In genomic region chr3:79884761-79885189, GRCm38 (mm10) we compare ENCODE assay signal across 8 mouse cellular contexts. TPM values are rescaled to one million over a fixed set of nuclear protein-coding genes. Genes with fewer than 3 reads are reported as not detected.
DNase-seq lines count a peak whose midpoint lies in the region; ATAC-seq lines count a peak whose summit lies in the region.

No protein-coding gene starts in this region.

- no peaks in the 10 kb centered on the region for H3K27me3 ChIP-seq in kidney, embryonic 15.5 days
- H3K27me3 ChIP-seq in liver, embryonic 11.5 days (replicated peaks; ENCODE audit: control insufficient read depth, insufficient read depth, low read length), result no peaks in the 10 kb centered on the region

- peaks cover 26% of the 10 kb centered on the region for H3K4me1 ChIP-seq in kidney, embryonic 15.5 days
- H3K4me1 ChIP-seq in liver, embryonic 11.5 days (replicated peaks; ENCODE audit: control insufficient read depth, insufficient read depth, low read length), result peaks cover 8% of the 10 kb centered on the region

- peak; percentile 73 to 74 for DNase-seq in left cerebral cortex, adult 18-20 months (ENCODE audit: low spot score in 2 of 2)
- DNase-seq in left cerebral cortex, adult 11 months (ENCODE audit: low spot score), result no peak
- DNase-seq in c-Kit-positive CD71-positive TER-119-positive erythroid progenitor cells, embryonic 14.5 days (ENCODE audit: low spot score), result peak; percentile 29
- peak; percentile 30 to 63 for DNase-seq in gastrocnemius, postnatal 4 days (ENCODE audit: low spot score in 2 of 2)
- peak; percentile 47 for DNase-seq in liver, embryonic 11.5 days (ENCODE audit: low spot score)
- peak; percentile 66 for DNase-seq in neural tube, embryonic 10.5 days (ENCODE audit: extremely low spot score, low spot score)
- DNase-seq in thymus, postnatal 25 days, result peak; percentile 4

- no peaks in the 10 kb centered on the region for H3K36me3 ChIP-seq in kidney, embryonic 15.5 days
- H3K36me3 ChIP-seq in liver, embryonic 11.5 days (ENCODE audit: control insufficient read depth, insufficient read depth, low read length), result no peaks in the 10 kb centered on the region

- ATAC-seq in kidney, embryonic 15.5 days (replicated peaks; ENCODE audit: low FRiP score), result peak; percentile 27; the same call in 1 of the 2 replicates
- 0 out of 2 replicates have a peak, but pooled peaks have one; percentile 27 for ATAC-seq in liver, embryonic 11.5 days (replicated peaks; ENCODE audit: low FRiP score)

- no peak overlapping the region for H3K9ac ChIP-seq in kidney, embryonic 15.5 days
- peak overlapping the region; percentile 21; the same call in 1 of the 2 replicates for H3K9ac ChIP-seq in liver, embryonic 11.5 days (ENCODE audit: low read depth, low read length)

- peak overlapping the region; percentile 71 for H3K27ac ChIP-seq in kidney, embryonic 15.5 days
- no peak overlapping the region for H3K27ac ChIP-seq in liver, embryonic 11.5 days (ENCODE audit: low read depth, low read length)

- H3K4me3 ChIP-seq in kidney, embryonic 15.5 days (replicated peaks), result peak overlapping the region; percentile 31
- peak overlapping the region; percentile 18 for H3K4me3 ChIP-seq in liver, embryonic 11.5 days (ENCODE audit: low read depth, low read length)

- H3K4me2 ChIP-seq in kidney, embryonic 15.5 days, result peak overlapping the region; percentile 51
- H3K4me2 ChIP-seq in liver, embryonic 11.5 days, result peak overlapping the region; percentile 38

- 10% methylated on average over 9 of the region's 9 CpGs for WGBS in kidney, embryonic 15.5 days
- WGBS in liver, embryonic 11.5 days, result 23% methylated on average over 9 of the region's 9 CpGs

- no peaks in the 10 kb centered on the region for H3K9me3 ChIP-seq in kidney, embryonic 15.5 days (replicated peaks)
- no peaks in the 10 kb centered on the region for H3K9me3 ChIP-seq in liver, embryonic 11.5 days (ENCODE audit: control insufficient read depth, low read length)

RNA-seq across cellular contexts. Expression of gene Fam198b, which starts 0.4 kb away (rescaled TPM):
- 1 to 10 TPM; 4.2 to 7.1 TPM for total RNA-seq in left cerebral cortex, adult 18-20 months (2021)
- total RNA-seq in gastrocnemius, postnatal 4 days (2021), result 10 to 100 TPM; 55.4 to 71.6 TPM
- 13.4 and 14.7 TPM in 2 replicates for polyA plus RNA-seq in kidney, embryonic 15.5 days (2015; fragmentation: Nextera tagmentation; extraction: Ambion mirVana)
- polyA plus RNA-seq in liver, embryonic 11.5 days (2014; fragmentation: Nextera tagmentation; extraction: Ambion mirVana), result 4.8 and 5.9 TPM in 2 replicates

RNA-seq across cellular contexts. Expression of gene Tmem144, which starts 32.2 kb away (rescaled TPM):
- total RNA-seq in left cerebral cortex, adult 18-20 months (2021), result 10 to 100 TPM; 11.5 to 18.6 TPM
- 1 to 10 TPM; 1.9 to 2.6 TPM for total RNA-seq in gastrocnemius, postnatal 4 days (2021)
- 5.1 and 6.3 TPM in 2 replicates for polyA plus RNA-seq in kidney, embryonic 15.5 days (2015; fragmentation: Nextera tagmentation; extraction: Ambion mirVana)
- 3.3 and 4.9 TPM in 2 replicates for polyA plus RNA-seq in liver, embryonic 11.5 days (2014; fragmentation: Nextera tagmentation; extraction: Ambion mirVana)

Comparison
In these comparisons a context has a peak if more than half of its experiments do, and no peak if none do; other contexts are left out.
1. RNA of gene Fam198b, which starts 0.4 kb away (total RNA-seq): 55.4 to 71.6 TPM in gastrocnemius, postnatal 4 days; 4.2 to 7.1 TPM in left cerebral cortex, adult 18-20 months; every median in the first group is over 4 times any median in the second.